Mouse (Mus musculus): ENCODE data around the gene Tapt1. TPM values are rescaled to one million over a fixed set of nuclear protein-coding genes. Genes with fewer than 3 reads are reported as not detected.

Tapt1 gene
- polyA plus RNA-seq, 1 experiment = 19.9 TPM

DNA sequence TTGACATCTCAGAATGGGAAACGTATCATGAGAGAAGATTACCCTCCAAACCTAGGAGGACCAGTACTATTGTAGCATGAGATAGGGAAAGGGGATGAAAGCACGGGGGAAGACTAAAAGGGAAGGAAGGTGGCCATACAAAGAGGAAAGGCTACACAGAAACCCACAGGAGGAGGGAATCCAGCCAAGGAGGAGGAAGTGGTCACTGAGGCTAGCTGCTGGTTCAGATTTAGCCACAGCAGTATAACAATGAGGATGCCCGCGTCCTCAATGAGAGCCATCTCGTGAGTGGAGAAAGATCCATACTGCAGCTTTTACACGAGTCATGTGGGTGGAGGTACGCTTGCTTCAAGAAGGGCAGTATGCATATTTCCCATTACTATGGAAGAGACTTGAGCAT is 11.8 kb upstream of the Tapt1 start:
- TF ChIP-seq CTCF (IDR thresholded peaks at IDR 0.05; ENCODE audit: low read depth, low read length) (no peak), POLR2A (IDR thresholded peaks at IDR 0.05; ENCODE audit: borderline replicate concordance, low read depth, low read length) (no peak)
- Histone ChIP-seq H3K27ac (ENCODE audit: insufficient read depth, low read depth, low read length) (no peak overlapping the region), H3K4me3 (ENCODE audit: insufficient read depth, low read length) (no peak overlapping the region)

DNA sequence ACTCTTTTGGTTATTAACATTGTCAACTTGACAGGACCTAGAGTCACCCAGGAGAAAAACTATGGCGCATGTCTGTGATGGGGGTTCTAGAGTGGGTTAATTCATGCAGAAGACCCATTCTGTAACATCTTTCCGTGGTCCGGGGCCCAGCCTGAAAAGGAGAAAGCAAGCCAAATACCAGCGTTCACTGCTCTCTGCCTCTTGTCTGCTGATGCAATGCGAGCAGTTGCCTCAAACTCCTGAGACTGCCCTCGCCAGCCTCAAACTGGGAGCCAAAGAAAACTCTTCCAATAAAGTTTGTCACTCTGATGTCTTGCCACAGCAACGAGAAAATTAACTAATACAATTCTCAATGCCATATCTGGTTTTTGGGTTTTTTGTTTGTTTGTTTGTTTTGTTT is 8.2 kb upstream of the Tapt1 start:
- Histone ChIP-seq H3K27ac (ENCODE audit: insufficient read depth, low read depth, low read length) (no peak overlapping the region), H3K4me3 (ENCODE audit: insufficient read depth, low read length) (no peak overlapping the region), H3K4me1 (ENCODE audit: control insufficient read depth, insufficient read depth, low read length) (peaks cover 11% of the 10 kb centered on the region)
- TF ChIP-seq CTCF (IDR thresholded peaks at IDR 0.05; ENCODE audit: low read depth, low read length) (no peak), POLR2A (IDR thresholded peaks at IDR 0.05; ENCODE audit: borderline replicate concordance, low read depth, low read length) (no peak)

More for the DNA sequence above, 11.8 kb upstream of the Tapt1 start:
- peaks cover 12% of the 10 kb centered on the region for H3K4me1 ChIP-seq (ENCODE audit: control insufficient read depth, insufficient read depth, low read length)

DNA sequence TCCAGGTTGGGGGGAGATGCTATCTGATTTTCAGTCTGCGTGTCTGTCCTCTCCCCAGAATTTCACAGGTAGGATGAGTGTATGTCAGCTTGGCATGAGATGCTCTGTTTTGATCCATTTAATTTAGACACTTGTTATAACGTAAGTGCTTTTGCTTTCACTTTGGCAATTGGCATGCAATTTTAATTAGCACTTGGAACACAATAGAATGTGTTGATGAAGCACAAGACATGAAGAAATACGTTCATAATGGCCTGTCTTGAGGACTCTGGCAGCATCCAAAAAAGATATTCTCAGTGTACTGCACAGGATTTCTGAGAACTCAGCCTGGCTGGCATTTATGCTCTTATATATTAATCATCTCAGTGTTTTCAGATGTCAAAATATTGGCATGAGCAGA is 7.5 kb upstream of the Tapt1 start:
- Histone ChIP-seq H3K4me3 (ENCODE audit: insufficient read depth, low read length) (no peak overlapping the region), H3K27ac (ENCODE audit: insufficient read depth, low read depth, low read length) (no peak overlapping the region), H3K4me1 (ENCODE audit: control insufficient read depth, insufficient read depth, low read length) (peaks cover 8% of the 10 kb centered on the region)
- TF ChIP-seq CTCF (IDR thresholded peaks at IDR 0.05; ENCODE audit: low read depth, low read length) (no peak), POLR2A (IDR thresholded peaks at IDR 0.05; ENCODE audit: borderline replicate concordance, low read depth, low read length) (no peak)

DNA sequence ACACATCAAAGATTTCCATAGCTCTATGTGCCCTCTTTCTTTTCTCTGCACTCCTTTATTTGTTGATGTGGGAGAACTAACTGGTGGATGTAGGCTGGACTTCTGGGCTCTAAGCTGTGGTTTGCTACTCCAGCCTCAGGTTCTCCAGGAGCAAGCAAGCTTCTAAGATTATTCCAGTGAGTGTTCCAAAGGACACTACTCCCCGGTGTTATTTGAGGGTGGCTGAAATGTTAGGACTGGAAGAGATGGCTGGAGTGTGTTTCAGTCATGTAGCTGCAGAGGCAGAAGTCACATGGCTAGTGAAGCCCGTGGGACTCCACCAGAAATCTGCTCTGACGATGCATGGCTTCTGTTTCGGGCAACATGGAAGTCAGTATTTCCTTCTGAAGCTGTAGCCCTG is 2.3 kb upstream of the Tapt1 start:
- Histone ChIP-seq H3K4me3 (ENCODE audit: insufficient read depth, low read length) (no peak overlapping the region), H3K27ac (ENCODE audit: insufficient read depth, low read depth, low read length) (no peak overlapping the region), H3K4me1 (ENCODE audit: control insufficient read depth, insufficient read depth, low read length) (peaks cover 6% of the 10 kb centered on the region)
- no peak for TF ChIP-seq POLR2A (IDR thresholded peaks at IDR 0.05; ENCODE audit: borderline replicate concordance, low read depth, low read length)
- no peak for TF ChIP-seq CTCF (IDR thresholded peaks at IDR 0.05; ENCODE audit: low read depth, low read length)

DNA sequence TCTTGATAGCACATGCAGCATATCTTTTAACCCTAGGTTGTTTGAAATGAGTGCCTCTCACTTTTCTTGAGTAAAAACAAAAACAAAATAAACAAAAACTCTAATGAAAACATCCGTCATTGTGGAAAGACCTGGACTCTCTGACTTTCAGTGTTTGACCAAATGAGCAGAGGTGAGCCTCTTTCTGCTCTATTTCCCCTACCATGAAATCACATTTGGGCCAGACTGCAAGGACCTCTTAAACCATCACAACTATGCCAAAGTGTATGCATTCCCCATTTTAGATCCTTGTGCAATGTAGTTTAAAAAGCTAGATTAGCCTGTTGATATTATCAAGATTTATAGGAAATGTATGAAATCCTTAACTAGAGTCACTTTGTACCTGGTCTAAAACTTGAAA is 1.9 kb upstream of the Tapt1 start:
- Histone ChIP-seq H3K4me3 (ENCODE audit: insufficient read depth, low read length) (no peak overlapping the region), H3K4me1 (ENCODE audit: control insufficient read depth, insufficient read depth, low read length) (peaks cover 10% of the 10 kb centered on the region), H3K27ac (ENCODE audit: insufficient read depth, low read depth, low read length) (no peak overlapping the region)
- no peak for TF ChIP-seq POLR2A (IDR thresholded peaks at IDR 0.05; ENCODE audit: borderline replicate concordance, low read depth, low read length)
- no peak for TF ChIP-seq CTCF (IDR thresholded peaks at IDR 0.05; ENCODE audit: low read depth, low read length)

DNA sequence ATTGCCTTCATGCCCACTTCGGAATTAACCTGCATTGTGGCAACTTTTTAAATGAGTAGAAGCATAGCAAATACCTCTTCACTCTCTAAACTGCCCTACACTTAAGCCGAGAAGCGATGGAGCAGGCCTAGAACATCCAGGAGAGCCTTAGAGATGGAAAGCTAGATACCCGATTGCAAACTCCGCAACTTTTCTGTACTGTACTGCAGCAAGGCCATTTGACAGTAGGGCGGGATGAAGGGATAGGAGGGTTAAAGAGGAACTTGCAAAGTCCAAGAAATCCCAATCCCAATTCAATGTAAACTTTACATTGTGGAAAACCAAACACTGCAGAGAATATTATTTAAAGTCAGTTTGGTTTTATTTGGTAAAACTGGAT is 1.0 kb upstream of the Tapt1 start:
- no peak for TF ChIP-seq CTCF (IDR thresholded peaks at IDR 0.05; ENCODE audit: low read depth, low read length)
- no peak for TF ChIP-seq POLR2A (IDR thresholded peaks at IDR 0.05; ENCODE audit: borderline replicate concordance, low read depth, low read length)
- peaks cover 11% of the 10 kb centered on the region for H3K4me1 ChIP-seq (ENCODE audit: control insufficient read depth, insufficient read depth, low read length)
- peak overlapping the region; percentile 98 for H3K4me3 ChIP-seq (ENCODE audit: insufficient read depth, low read length)
- H3K27ac ChIP-seq (ENCODE audit: insufficient read depth, low read depth, low read length) = peak overlapping the region; percentile 56

DNA sequence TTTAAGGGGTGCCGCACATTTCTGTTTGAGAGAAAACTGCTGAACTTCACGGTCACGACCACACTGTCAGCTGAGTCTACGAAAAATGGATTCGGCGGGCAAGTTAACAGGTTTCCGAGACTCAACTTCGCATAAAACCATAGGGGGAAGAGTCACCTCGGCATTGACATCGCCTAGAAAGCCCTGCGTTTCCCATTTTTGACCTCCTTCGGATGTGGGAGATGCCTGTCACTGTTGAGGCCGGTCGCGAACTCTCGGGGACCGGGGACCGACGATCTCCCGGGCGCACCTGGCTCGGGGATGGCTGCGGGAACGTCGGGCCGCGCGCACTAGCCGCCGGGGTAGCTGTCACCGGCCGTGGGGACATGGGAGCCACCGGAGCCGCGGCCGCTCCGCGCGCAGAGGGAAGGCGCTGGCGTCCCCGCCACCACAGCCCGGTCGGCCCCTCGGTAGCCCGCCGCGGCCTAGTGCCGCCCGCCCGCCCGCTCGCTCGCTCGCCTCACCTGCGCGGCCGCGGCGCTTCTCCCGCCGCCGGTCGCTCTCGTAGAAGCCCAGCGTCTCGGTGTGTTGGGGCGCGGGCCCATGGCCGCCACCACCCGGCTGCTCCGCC is 410 bp downstream of the Tapt1 start:
- Histone ChIP-seq H3K4me1 (ENCODE audit: control insufficient read depth, insufficient read depth, low read length) (peaks cover 11% of the 10 kb centered on the region), H3K27ac (ENCODE audit: insufficient read depth, low read depth, low read length) (peak overlapping the region; percentile 38; the same call in 1 of the 2 replicates), H3K4me3 (ENCODE audit: insufficient read depth, low read length) (peak overlapping the region; percentile 73)
- no peak for TF ChIP-seq CTCF (IDR thresholded peaks at IDR 0.05; ENCODE audit: low read depth, low read length)
- no peak for TF ChIP-seq POLR2A (IDR thresholded peaks at IDR 0.05; ENCODE audit: borderline replicate concordance, low read depth, low read length)

DNA sequence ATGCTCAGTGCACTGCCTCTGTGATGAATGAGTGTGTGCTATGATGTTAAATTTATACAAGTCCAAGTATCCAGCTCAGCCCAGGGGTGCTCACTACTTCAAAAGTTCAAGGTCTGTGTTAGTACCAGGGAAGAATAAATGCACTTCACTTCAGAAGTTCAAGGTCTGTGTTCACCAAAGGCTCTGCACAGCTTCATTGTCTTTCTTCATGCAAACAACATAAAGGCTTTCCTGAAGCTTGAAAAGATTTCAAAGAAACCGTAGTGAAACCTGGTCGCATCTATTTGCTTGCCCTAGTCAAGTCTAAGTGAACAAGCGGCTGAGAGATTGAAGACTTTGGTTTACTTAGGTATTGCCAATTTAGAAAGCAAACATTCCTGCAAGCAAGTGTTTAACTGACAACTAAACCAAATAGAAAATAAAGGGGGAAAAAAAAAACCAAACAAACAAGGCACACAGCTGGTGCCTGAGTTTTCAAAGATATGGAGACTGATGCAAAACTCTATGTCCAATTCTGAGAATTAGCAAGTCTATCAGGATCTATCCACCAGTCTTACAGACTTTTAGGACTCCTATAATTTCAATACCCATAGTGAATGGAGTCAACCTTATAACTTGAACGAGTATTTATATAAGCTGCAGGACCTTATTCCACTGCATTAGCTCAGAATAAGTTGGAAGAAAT is 1.4 kb downstream of the Tapt1 start:
- TF ChIP-seq POLR2A (IDR thresholded peaks at IDR 0.05; ENCODE audit: borderline replicate concordance, low read depth, low read length) (no peak), CTCF (IDR thresholded peaks at IDR 0.05; ENCODE audit: low read depth, low read length) (no peak)
- peaks cover 11% of the 10 kb centered on the region for H3K4me1 ChIP-seq (ENCODE audit: control insufficient read depth, insufficient read depth, low read length)
- no peak overlapping the region for H3K4me3 ChIP-seq (ENCODE audit: insufficient read depth, low read length)
- H3K27ac ChIP-seq (ENCODE audit: insufficient read depth, low read depth, low read length) = no peak overlapping the region

DNA sequence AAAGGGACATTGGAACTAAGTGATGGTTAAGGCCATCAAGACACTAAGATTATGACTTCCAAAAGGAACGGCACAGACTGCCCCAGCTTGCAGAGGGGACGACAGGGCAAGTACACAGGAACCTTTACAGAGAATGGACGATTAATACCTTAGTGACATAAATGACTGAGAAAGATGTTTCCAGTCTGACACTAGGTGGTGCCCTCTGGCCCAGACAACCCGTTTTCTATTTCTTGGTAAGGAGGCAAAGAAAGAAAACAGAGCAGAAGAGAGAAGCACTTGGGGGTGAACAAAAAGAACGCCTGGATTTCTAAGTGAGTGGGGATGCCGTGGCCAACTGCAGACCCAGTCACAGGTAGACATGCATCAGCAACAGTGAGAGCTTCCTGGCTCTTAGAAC is 2.2 kb downstream of the Tapt1 start:
- Histone ChIP-seq H3K4me3 (ENCODE audit: insufficient read depth, low read length) (no peak overlapping the region), H3K27ac (ENCODE audit: insufficient read depth, low read depth, low read length) (no peak overlapping the region), H3K4me1 (ENCODE audit: control insufficient read depth, insufficient read depth, low read length) (peaks cover 11% of the 10 kb centered on the region)
- TF ChIP-seq CTCF (IDR thresholded peaks at IDR 0.05; ENCODE audit: low read depth, low read length) = 0 out of 2 replicates have a peak, but pooled peaks have one; percentile 16
- no peak for TF ChIP-seq POLR2A (IDR thresholded peaks at IDR 0.05; ENCODE audit: borderline replicate concordance, low read depth, low read length)

DNA sequence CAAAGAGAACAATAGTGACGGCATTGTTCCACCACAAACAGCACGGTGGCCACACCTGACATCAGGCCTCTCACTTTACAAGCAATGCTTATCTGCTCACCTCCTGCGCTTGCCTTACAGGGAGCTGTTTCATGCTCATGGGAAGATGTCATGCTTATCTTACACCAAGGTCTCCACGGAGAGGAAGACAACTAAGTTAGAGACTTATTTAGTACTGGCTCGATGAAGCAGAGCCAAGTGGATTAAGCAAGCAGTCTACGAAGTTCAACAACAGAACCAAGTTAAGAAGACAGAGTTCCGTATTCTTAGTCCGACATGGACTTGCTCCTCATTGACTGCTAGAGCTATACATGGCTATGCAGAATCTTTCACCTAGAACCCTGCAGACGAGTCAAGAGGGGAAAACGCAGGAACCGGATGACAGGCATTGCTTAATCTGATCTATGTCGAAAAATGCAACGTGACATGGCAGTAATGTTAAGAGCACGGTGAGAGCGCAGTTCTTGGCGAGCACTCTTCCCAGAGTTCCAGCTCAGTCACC is 3.0 kb downstream of the Tapt1 start:
- Histone ChIP-seq H3K4me1 (ENCODE audit: control insufficient read depth, insufficient read depth, low read length) (peaks cover 9% of the 10 kb centered on the region), H3K4me3 (ENCODE audit: insufficient read depth, low read length) (no peak overlapping the region), H3K27ac (ENCODE audit: insufficient read depth, low read depth, low read length) (no peak overlapping the region)
- TF ChIP-seq POLR2A (IDR thresholded peaks at IDR 0.05; ENCODE audit: borderline replicate concordance, low read depth, low read length) (no peak), CTCF (IDR thresholded peaks at IDR 0.05; ENCODE audit: low read depth, low read length) (no peak)

Measured in bone marrow macrophage, adult 2 months (primary cell).